Mouse (Mus musculus) thymus, adult 18-20 months (tissue): ENCODE measurements at regions not wholly inside any gene's neighbourhood (a gene's known extent, or its start where the extent isn't known, plus 50 kb on each side); places are given as distances from the start of the nearest gene placed in this dataset.

Experiments
- DNase-seq, 2 experiments: peaks; one replicate each; pipeline ENCODE4 v3.0.0; 2022; ENCODE audit warnings: mixed read lengths in 2 of 2

DNA sequence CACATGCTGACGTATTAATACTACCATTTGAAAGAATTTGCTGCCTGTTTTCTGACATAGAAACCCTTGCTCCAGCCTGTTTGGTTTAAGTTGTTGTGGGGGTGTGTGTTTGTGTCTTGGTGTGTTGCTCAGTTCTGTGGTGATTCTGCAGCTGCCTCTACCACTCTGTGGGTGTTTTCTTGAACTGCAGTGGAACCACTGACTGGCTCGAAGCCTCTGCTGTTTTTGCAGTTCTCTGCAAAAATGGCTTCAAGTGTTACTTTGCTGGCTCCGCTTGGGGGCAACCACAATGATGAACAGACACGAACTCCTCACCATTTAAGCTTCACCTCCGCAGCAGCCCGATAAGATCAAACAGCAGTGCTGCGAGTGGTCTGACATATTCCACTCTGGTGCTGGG lies 274.6 kb downstream of the Ets1 start:
- DNase-seq, result peak; percentile 58 to 74

DNA sequence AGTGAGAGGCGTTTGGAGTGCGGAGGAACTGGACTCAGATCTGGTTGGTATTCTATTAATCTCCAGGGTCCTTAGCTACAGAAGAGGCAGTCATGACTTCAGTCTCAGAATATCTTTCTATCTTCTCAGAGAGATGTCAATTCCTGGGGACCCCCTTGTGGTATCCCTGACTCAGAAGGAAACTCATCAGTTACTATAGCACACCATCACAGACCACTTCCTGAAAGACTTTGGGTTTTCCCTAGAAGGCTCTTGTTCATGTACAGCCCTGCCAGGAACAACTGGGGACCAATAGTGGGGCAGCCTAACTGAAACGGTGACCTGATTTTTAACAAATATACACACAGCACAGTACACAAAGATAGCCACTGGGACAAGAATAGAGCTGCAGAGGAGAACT lies 279.6 kb downstream of the Ets1 start:
- no peak for DNase-seq

DNA sequence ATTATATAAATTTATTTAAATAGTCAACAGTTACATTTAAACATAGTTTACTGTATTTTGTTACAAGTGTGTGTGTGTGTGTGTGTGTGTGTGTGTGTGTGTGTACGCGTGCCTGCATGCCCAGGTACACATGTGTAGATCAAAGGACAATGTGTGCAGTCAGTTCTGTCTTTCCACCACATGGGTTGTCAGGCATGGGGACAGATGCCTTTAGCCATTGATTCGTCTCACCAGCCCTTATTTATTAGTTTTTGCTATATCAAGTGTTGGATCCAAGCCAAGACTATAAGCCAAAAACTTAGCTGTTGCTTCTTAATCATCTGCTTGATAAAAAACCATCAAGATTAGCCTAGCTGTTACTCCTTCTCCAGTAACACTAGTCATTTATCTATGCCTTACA lies 280.7 kb downstream of the Ets1 start:
- DNase-seq, result no peak

DNA sequence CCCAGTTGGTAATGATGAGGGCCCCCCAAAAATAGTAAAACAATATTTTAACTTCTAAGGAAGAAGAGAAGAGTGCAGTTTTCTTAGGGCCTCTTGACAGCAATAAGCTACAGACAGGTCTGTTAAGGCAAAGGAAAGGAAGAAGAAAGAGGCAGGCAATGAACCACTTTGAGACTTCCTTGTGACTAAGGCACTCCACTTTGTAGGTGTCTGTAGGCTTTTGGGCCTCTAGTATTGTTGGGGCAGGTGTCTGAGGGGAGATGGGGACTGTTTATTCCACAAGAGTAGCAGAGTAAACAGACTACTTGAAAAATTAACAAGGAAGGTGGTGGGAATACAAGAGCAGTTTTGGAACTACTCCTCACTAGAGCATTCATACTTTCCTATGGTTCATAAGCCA lies 287.9 kb downstream of the Ets1 start:
- no peak for DNase-seq

DNA sequence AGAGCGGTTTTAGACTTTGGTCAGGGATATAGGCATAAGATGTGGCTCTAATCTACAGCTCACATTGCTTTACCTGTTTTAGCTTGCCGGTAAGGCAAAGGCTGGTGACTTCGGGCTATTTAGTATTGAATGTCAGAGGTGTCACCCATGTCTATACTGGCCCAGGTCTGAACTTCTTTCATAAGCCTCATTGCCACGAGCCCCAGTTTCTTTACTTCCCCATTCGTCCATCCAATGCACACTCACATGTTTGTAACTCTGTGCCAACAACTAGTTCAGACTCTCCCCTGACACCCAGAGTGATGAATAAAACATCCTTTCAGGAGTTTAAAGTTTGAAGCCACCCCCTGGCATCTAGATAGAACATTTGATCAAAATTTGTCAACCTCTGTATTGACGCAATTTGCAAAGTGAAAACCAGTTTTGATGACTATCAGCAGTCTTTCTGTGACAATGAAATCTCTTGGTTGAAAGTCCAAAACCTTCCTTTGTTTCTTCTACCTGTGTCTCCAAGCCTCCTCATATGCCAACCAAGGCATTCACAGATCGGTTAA lies 288.4 kb downstream of the Ets1 start:
- DNase-seq, result no peak

DNA sequence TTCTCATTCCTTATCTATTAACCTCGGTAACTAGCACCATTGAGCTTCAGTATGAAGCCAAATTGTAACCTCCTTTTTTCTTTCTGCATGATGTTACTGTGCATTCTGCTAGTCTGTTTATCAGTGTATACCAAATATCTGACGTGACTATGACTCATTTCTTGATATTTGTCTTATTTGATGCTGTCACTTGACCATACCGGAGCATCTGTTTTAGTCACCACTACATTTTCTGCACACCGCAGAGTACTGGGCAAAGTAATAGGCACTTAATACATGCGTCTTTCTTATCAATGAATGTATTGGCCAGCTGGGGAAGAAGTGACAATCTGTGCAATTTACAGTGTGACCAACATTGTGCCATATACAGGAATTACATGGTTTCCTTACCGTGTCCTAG lies 289.0 kb downstream of the Ets1 start:
- no peak for DNase-seq

DNA sequence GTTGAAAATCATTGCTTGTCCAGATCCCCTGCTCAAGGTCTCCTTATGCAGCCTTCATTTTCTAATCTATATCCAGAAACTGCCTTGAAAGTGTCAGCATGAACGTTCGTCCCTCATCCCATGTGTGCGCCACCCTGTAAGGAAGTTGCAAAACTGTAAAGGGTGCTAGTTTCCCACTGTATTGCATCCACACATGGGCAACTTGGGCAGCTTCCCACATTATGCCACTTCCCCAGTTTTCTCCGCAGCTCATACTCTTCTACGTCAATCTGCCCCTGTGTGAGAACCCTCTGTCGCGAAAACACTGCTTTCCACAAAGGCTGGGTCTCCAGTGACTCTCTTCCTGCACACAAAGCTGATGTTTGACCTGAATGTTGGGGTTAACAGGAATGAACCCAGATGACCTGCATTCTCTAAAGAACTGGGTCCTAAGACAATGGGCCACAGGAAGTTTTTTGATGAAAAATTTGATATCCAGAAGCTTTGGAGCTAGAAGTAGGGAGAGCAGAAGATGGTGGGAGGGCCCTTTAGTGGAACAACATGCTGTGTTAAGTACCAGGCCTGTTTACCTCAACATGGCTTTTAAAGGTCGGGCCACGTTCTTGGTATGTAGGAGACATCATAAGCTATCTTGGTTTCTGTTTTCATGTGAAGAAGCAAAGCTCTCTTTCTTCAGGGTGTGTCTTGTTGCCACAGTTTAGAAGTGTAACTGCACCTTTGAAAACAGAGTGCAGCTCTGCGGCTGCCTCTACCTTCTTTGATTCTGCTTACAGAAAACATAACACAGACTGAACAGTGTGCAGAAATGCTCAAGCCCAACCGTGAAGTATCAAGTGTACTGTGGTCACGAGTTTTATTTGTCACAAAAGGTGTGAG lies 289.9 kb downstream of the Ets1 start:
- peak in 1 of 2 experiments; percentile 80 for DNase-seq

DNA sequence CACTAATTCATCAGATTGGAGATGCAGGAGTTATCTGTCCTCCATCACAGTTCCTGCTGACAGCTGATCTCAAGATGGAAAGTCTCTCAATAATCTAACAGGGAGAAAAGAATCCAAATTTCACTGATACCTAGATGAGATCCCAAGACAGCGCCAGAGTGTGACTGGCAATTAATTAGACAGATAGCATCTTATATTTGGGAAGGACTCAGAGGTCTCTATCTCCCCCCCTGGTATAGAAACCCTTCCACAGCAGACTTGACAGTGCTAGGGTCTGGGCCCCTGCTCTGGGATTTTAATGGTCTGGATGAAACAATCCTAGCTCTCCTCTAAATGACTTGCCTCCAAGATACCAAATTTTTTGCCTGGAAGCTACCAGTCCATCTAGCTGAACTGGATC lies 291.6 kb downstream of the Ets1 start:
- no peak for DNase-seq

DNA sequence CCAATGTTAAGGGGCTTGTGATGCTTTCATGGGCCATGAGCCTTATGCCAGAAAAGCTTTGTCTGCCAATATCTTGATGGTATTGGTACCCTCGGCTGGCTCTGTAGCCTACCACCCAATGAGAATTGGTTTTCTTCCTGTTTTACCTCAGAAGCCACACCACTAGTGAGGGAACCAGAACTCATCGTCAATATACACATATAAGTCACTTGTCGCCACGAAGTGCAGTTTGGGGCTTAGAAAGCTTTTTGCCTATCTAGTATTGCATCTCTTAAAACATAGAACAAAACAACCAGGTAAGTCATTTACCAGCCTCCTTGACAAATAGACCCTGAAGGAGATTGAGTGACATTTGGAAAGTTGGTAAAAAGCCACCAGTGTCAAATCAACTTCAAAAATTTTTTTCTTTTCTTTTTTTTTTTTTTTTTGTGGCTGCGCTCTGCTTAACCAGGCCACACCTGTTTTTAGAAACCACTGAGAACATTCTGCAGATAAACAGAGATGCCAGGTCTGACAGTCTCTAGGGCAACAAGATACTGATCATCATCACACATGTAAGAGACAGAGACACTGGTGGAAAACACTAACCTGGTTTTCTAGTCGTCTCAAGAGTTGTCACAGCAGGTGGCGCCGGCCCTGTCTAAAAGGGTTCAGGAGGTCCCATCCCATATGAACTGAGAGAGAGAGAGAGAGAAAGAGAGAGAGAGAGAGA lies 292.4 kb downstream of the Ets1 start:
- DNase-seq, result peak; percentile 78 to 93

DNA sequence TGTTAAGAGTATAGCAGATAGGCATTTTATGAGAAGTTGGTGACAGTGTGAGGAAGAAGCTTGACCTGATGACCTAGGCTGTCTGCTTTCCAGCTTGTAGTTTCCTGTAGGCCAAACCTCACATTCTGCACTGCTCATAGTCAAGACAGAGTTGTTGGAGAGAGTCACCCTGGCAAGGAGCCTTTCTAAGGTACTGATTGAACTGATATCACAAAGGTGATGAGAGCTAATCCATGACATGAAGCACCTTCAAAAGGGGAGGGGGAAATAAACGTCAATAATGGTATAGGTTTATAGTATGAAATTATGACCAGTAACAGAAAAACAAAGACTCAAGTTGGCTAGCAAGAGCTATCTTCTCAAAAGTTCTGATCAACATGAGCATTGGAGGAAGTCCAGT lies 293.3 kb downstream of the Ets1 start:
- DNase-seq, result no peak

DNA sequence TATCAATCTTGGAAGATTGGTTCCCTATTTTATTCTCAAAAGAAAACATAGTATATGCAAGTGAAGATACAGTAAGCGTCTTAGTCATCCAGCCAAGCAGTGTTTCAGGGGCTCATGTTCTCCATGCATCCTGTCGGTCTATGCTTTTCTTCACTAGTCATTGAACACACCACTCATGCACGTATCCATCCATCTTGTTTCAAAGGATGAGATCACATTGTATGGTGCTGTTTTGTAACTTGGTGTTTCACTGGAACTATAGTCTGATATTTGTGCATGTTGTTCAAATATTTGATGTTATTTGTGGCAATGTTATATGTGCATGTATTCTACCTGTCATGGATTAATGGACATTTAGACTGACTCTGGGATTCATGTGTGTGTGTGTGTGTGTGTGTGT lies 293.8 kb downstream of the Ets1 start:
- no peak for DNase-seq

DNA sequence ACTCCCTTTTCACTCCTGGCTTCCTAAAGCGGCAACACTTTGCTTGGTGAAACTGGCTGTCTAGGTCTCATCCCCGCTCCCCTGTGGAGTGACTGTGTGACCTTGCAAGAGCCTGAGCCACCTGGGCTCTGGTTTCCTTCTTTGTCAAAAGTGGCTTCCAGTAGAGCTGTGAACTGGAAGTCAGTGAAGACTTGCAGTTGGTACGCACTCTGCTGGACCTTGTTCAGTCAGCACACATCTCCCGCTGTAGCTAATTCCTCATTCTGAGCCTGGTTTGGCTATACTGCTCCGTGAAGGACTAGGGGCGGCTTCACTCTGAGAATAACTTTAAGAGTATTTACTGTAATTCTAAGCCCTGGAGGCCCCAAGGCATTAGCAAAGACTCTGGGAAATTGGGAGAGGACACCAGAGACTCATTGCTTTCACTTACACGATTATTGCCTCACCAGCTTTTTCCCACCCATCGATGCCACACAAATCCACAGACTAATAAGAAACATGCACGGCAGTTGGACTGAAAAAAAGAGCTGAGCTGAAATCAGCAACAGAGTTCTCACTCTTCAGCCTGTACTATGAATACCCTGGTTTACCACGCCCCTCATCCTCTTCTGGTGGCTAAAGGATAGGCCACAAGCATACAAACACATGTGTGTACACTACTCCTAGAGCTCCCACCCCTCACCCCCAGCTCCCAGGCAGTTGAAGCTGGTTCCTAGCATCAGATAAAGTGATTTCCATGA lies 295.4 kb downstream of the Ets1 start:
- peak; percentile 48 to 70 for DNase-seq

DNA sequence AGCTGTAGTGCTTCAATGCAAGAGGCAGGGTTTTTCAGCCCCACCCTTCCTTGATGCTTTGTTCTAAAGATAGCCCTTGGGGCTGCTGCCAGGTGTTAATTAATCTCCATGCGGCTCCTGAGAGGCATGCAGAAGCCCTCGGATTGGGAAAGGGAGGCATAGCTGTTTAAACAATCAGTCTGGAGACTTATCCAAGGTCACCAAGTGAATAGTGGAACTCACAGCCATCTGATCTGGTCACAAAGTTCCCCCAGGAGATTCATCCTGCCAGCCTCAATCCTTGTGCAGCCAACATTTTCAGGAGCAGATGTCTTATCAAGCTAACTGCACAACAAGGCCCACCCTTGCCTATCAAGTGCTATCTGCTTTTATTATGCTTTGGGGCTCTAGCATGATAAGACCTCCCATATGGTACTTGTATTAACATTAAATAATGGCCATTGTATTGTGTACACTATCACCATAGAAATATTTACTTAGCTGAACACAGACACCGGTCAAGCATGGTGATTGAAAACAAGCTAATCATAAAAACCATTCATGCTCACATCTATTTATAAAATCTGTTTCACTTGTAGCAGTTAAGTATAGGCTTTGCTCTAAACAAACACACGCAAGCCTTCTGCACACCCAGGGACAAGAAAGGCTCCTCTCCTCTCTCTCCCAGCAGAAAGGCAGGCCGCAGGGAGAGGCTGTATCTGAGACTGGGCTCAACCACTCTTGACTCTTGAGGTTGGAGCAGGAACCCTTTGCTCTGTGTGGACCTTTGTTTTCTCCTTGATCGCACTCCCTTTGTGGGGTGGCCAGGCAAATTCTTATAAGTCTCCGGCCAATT lies 297.4 kb downstream of the Ets1 start:
- DNase-seq, result no peak

DNA sequence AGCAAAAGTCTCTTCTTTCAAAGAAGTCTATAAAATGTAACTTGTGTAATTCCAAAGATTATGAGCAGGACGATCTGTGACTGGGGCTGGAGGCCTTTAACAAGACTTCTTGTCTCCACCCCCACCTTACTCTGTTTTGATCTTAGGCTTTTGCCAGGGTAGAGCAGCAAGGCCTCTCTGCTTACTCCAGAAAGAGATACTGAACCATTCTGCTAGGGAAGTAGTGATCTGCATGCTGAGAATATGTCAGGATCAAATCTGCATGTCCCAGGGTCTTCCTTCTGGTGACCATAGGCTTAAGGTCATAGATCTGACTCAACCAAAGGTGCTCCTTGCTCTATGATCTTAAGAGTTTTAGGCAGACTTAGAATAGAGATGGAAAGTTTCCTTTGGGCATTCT lies 298.4 kb downstream of the Ets1 start:
- DNase-seq, result no peak

DNA sequence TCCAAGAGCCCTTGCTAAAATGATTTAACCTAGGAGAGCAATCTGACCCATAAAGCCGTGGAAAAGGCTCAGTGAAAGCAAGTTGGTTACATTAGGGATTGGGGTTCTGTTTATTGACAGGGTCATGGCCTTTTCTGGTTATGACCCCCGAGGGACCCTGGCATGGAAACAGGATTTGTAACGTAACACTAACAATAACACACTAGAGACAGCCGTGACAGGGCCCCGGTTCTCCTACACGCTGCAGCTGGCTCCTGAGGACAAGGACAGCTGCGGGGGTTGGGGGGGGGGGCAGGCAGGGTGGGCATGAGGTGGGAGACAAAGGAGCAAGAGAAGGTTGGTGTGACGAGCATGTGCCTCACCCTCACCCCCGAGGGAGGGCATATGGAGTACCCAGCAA lies 300.4 kb downstream of the Ets1 start:
- no peak for DNase-seq

DNA sequence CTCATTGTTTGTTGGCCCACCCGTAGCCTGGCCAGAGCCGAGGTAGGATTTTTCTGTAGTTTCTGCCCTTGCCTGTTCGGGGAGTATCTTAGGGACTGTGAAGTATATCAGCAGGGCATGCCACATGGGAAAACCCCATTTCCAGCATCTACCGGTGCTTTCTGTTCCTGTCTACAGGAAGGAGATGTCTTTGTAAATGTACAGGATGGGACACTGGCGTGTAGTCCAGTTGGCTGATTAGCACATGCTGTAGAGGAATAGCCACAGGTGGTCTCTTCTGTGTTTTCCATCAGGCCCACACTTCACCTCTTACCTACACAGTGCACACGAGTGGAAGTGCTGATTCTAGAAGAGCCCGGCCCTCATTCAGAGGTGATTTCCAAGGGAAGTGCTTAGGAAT lies 301.4 kb downstream of the Ets1 start:
- DNase-seq, result no peak

DNA sequence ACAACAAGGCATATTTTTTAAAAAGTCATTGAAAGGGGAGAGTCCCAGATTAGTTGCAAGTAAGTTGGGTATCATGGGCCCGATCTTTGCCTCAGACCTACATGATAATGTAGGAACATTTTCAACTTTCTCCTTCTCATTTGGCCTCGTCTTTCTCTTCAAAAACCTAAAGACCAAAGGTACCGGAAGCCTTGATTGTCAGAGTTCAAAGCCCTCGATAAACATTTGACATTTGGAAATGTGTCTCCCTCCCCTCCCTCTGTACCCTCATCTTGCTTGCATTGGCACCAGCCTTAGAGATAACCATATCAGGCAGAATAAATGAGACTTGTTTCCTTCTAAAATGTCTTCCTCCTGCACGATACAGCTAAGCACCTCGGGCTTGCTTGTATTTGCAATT lies 302.8 kb downstream of the Ets1 start:
- DNase-seq, result peak in 1 of 2 experiments; percentile 32

DNA sequence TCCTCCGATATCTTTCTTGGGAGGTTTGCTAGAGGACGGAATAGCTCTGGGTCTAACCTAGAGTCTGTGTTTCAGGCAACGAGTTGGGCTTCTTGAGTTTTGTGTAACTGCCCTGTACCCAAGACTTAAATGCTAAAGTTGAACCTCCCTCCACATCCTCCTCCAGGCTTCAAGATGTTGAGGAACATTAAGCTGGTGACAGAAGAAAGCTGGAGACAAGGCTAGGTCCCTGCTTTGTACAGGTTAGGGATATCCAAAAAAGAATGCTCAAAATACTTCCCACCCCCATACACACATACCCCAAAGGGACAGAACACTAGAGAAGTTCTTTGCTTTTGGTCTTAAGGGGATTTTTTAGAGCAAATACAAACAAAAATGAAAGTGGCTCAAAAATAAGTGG lies 303.6 kb downstream of the Ets1 start:
- no peak for DNase-seq

DNA sequence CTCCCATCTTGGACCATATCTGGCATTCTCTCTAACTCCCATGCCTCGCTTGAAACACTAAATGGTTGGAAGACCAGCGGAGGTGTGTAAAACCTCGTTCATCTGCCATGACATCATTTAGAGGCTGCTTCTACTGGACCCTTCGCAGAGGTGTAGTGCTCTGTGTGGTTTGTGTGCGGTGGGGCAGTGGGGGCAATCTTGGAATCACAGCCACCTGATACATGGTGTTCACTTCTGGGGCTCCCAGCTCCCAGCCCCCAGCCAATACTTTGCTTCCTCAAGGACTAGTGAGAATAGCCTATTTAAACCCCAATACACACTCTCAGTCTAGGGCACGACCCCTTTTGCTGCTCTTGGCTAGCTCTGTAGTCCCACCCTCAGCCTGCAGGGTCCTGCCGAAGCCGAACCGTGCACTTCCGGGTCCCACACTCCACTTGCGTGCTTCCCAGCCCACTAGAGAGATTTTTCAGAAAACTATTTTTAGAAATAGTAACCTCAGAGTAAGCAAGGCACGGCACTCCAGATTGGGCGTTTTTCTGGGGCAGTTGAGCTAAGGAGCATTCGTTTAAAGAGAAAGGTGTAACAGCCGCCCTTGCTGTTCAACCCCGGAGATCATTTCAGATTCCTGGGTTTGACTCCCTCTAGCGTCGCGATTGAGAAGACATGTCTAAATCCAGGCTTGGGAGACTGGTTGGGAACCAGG lies 304.2 kb downstream of the Ets1 start:
- DNase-seq, result peak; percentile 64 to 81

DNA sequence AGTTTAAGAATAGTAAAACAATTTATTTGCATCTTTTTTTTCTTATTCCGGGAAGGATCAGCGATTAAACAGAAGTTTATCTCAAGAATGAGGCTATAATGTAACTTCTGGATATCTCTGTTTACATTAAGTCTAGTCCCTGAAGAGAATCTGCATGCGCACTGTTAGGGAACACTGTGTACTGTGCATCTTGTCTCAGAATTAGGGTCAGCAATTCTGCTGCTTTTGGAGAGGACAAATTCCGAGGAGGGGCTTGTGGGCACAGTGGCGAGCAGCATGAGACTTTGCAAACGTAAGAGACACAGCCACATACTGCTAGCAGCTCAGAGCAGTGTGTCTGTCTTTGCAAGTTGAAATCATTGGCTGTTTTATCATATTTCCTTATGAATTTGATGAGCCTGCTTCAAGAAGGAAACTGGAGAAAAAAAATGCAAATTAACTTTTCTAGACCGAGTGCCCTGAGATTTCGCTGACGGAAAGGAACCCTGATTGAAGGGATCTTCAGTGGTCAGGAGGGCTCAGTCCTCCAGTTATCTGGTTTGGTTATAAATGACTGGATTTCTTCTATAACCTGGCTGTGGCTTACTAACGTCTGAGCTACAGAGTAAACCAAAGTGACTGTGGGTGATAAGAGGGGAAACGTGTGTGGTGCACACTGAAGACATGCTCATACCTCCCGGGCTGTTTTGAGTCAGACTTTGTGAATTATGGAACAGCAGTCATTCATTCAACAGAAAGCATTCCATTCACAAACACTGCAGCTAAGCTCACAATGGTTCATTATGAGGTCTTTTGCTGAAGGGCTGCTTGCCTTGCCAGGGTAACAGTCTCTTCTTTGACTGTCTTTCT lies 305.1 kb downstream of the Ets1 start:
- DNase-seq, result peak in 1 of 2 experiments; percentile 36

DNA sequence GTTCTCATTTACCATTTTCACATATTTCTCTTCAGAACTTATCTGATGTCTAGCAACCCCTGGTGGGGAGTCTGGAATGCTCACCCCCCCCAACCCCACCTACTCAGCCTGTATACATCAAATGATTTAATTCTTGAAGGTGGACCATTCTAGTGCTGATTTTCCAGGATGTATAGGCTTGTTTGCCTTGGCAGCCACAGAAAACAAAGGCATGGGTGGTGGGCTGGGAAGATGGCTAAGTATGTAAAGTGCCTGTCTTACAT lies 305.7 kb downstream of the Ets1 start:
- DNase-seq, result peak in 1 of 2 experiments; percentile 63
